Mouse (Mus musculus) midbrain, embryonic 14.5 days (tissue): ENCODE measurements around the gene Bhlhe40. TPM values are rescaled to one million over a fixed set of nuclear protein-coding genes. Genes with fewer than 3 reads are reported as not detected.

Experiments used
- ATAC-seq: fragments of 200-750 bp; cut with Nextera tagmentation; 2 replicates; pipeline ENCODE4 v1.8.0; 2017; ENCODE audit warnings: moderate number of reproducible peaks, moderate library complexity; ENCODE audit not compliant: low FRiP score, low TSS enrichment
- DNase-seq: peaks from one replicate; pipeline ENCODE4 v3.0.0-alpha.2; 2015
- H3K27ac ChIP-seq: fragments of 300-500 bp; sonication (generic); replicated peaks from 2 replicates; pipeline ENCODE4 v1.5.1; 2014; ENCODE audit warnings: mild to moderate bottlenecking, low read depth, low read length, moderate library complexity
- H3K27me3 ChIP-seq: fragments of 300-500 bp; sonication (generic); 2 replicates; pipeline ENCODE4 v1.6.1; 2014; ENCODE audit warnings: low read length, control low read depth, mixed read lengths; ENCODE audit not compliant: control insufficient read depth, insufficient read depth
- H3K36me3 ChIP-seq: fragments of 300-500 bp; sonication (generic); 2 replicates; pipeline ENCODE4 v1.6.1; 2014; ENCODE audit warnings: low read length, control low read depth; ENCODE audit not compliant: control insufficient read depth, insufficient read depth
- H3K4me1 ChIP-seq: fragments of 300-500 bp; sonication (generic); 2 replicates; pipeline ENCODE4 v1.6.1; 2014; ENCODE audit warnings: mild to moderate bottlenecking, antibody characterized with exemption, low read length, control low read depth; ENCODE audit not compliant: control insufficient read depth, insufficient read depth
- H3K4me2 ChIP-seq: fragments of 300-500 bp; sonication (generic); 2 replicates; pipeline ENCODE4 v1.6.1; 2014; ENCODE audit warnings: mild to moderate bottlenecking, low read length, moderate library complexity
- H3K4me3 ChIP-seq: fragments of 300-500 bp; sonication (generic); replicated peaks from 2 replicates; pipeline ENCODE4 v1.5.1; 2014; ENCODE audit warnings: low read depth, low read length
- H3K9ac ChIP-seq: fragments of 300-500 bp; sonication (generic); replicated peaks from 2 replicates; pipeline ENCODE4 v1.6.1; 2014; ENCODE audit warnings: mild to moderate bottlenecking, low read length, moderate library complexity
- H3K9me3 ChIP-seq: fragments of 300-500 bp; sonication (generic); 2 replicates; pipeline ENCODE4 v1.6.1; 2016; ENCODE audit warnings: low read length, control low read depth, mixed read lengths; ENCODE audit not compliant: control insufficient read depth
- WGBS: fragments of 180-500 bp; shearing (Covaris S2); extraction: QIAGEN DNeasy Blood & Tissue Kit; methylation state at CpG from one replicate; pipeline ENCODE4 v1.1.7; 2014; 5-methylcytosine and 5-hydroxymethylcytosine counted together
- polyA plus RNA-seq: library from polyadenylated mRNA; unstranded; fragments of >200 nt; fragmentation: Nextera tagmentation; extraction: Ambion mirVana; gene quantifications from 2 replicates; pipeline ENCODE4 v1.2.1, GENCODE M21; 2014

Gene Bhlhe40
- polyA plus RNA-seq, 1 experiment from 2014 or later: 3.8 TPM

DNA sequence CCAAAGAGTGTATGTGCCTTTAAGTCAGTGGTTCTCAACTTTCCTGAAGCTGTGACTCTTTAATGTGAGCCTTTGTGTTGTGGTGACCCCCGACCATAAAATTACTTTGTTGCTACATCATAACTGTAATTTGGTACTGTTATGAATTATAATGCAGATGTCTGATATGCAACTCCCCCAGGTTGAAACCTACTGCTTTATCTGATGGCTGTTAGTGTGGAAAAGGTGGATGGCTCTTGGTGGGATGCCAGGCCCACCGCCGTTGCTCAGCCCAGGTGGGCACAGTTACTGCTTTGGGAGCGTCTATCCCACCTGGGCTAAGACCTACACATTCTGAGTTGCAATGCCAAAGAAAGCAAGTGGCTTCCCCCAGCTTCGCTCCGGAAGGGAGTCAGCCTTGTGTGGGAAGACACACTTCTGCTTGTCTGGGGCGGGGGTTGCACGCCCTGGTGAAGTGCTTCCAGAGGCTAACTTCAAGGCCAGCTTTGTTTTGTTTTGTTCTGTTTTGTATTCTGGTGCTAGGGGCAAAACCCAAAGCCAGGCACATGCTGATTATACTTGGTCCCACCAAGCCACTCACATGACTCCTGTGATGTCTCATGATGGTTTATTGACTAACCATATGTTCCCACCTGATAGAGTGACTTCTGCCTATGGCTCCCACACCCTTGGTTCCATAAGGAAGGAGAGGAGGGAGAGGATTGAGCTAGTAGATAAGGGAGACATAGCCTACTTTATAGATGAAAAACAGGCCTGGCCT is 34.7 kb downstream of the Bhlhe40 start:
- WGBS: 95% methylated on average over 8 of the region's 8 CpGs
- no peak overlapping the region for H3K27ac ChIP-seq
- H3K27me3 ChIP-seq: no peaks in the 10 kb centered on the region
- H3K4me3 ChIP-seq: no peak overlapping the region
- peaks cover 10% of the 10 kb centered on the region for H3K4me1 ChIP-seq
- no peaks in the 10 kb centered on the region for H3K36me3 ChIP-seq
- H3K9ac ChIP-seq: no peak overlapping the region
- H3K4me2 ChIP-seq: no peak overlapping the region
- ATAC-seq (no peak), DNase-seq (no peak)
- no peaks in the 10 kb centered on the region for H3K9me3 ChIP-seq

DNA sequence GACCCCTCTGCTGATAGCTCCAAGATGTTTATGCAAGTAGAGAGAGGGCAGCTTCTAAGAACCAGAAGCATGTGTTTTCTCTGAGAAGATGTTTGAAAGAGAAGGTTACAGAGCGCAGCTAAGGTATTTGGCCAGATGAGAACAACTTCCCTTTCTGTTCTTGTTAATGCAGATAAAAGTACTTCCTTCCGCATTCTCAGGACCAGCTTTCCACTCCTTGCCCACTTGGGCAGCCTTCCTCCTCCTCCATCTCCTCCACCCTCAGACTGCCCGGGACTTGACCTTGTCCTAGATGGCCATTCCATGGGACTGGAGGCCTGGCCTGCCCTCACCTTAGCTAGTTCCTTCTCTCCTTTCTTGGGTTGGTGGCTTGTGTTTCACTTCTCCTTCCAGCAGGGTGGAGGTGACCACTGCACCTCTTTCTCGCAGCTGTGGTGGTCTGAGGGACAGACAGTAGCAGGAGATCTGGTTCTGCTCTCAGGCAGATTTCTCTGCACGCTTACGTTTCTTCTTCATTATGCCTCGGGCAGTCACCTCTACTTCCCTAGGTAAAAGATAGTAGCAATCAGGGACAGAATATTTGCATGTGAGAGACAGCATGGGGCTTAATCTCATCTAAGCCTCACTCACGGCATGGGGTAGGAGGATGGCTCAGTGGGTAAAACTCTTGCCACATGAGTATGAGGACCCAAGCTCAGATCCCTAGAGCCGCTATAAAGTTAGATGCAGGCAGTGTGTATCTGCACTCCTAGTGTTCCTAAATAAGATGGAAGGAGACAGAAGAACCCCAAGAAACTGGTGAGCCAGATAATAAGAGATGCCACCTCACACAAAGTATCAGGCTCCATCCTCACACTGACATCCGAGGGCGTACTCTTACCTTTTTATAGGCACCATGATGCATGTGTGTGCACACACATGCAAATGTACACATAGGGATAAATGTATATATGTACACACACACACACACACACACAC is 35.7 kb downstream of the Bhlhe40 start:
- 81% methylated on average over 11 of the region's 11 CpGs for WGBS
- no peak overlapping the region for H3K27ac ChIP-seq
- no peak overlapping the region for H3K4me3 ChIP-seq
- H3K4me1 ChIP-seq: peaks cover 17% of the 10 kb centered on the region
- ATAC-seq: no peak
- H3K9ac ChIP-seq: no peak overlapping the region
- no peak overlapping the region for H3K4me2 ChIP-seq
- no peak for DNase-seq
- no peaks in the 10 kb centered on the region for H3K27me3 ChIP-seq
- H3K9me3 ChIP-seq: no peaks in the 10 kb centered on the region
- H3K36me3 ChIP-seq: no peaks in the 10 kb centered on the region

DNA sequence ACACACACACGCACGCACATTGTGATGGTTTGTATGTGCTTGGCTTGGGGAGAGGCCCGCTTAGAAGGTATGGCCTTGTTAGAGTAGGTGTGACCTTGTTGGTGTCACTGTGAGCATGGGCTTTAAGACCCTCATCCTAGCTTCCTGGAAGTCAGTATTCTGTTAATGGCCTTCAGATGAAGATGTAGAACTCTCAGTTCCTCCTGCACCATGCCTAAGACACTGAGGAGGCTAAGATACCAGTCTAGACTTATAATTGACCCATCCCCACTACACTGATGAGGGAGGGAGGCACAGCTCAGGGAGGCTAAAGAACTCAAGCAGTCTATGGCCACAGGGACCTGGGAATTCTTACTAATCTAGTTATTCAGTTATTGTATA is 36.4 kb downstream of the Bhlhe40 start:
- no peak overlapping the region for H3K4me2 ChIP-seq
- peaks cover 17% of the 10 kb centered on the region for H3K4me1 ChIP-seq
- H3K27ac ChIP-seq: no peak overlapping the region
- WGBS: 90% methylated on average over 3 of the region's 3 CpGs
- no peaks in the 10 kb centered on the region for H3K27me3 ChIP-seq
- DNase-seq (no peak), ATAC-seq (no peak)
- H3K9ac ChIP-seq: no peak overlapping the region
- H3K36me3 ChIP-seq: no peaks in the 10 kb centered on the region
- no peaks in the 10 kb centered on the region for H3K9me3 ChIP-seq
- H3K4me3 ChIP-seq: no peak overlapping the region

DNA sequence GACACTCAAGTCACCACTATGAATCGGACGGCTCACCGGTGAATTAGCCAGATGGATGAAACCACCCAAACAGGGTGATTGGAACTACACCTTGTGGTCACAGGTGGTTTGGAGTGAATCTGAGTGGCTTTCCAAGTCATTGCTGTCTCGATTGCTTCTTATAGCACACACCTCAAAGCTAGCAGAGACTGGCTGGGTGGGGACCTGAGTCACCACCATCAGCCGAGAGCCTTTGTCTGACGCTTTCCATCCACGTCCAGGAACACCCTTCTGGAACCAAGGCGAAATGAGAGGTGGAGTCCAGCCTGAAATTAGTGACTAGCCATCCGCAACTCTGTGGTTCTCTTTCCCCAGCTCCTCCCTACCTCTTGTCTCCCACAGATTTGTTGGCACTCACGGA is 36.9 kb downstream of the Bhlhe40 start:
- H3K4me1 ChIP-seq: peaks cover 17% of the 10 kb centered on the region
- no peak overlapping the region for H3K4me2 ChIP-seq
- no peaks in the 10 kb centered on the region for H3K9me3 ChIP-seq
- WGBS: 88% methylated on average over 10 of the region's 10 CpGs
- no peak overlapping the region for H3K27ac ChIP-seq
- no peak overlapping the region for H3K4me3 ChIP-seq
- DNase-seq (no peak), ATAC-seq (no peak)
- H3K36me3 ChIP-seq: no peaks in the 10 kb centered on the region
- H3K9ac ChIP-seq: no peak overlapping the region
- H3K27me3 ChIP-seq: no peaks in the 10 kb centered on the region

DNA sequence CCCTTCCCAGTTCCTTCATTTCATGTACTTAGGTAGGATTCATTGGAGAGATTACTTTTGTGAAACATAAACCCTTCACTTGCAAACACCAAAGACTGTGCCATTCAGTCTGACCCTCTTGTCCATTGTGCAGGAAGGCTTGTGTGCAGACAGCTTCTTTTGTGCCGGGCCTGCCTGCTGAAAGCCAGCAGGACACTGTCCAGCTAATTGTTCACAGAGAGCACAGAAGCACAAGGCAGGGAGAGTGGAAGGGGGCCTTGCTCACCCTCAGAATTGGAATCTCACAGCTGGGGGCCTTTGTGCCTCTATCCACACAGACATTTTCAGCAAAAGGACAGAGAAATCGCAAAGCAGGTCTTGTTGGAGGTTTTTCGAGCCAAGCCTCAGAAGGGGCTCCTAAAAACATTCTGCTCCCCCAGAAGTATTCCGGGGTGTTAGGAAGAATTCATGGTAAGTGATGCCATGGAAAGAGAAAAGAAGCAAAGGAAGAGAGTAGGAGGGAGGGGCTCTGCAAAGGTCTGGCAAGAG is 38.0 kb downstream of the Bhlhe40 start:
- no peak overlapping the region for H3K27ac ChIP-seq
- no peak overlapping the region for H3K9ac ChIP-seq
- no peak for ATAC-seq
- H3K4me3 ChIP-seq: no peak overlapping the region
- H3K27me3 ChIP-seq: no peaks in the 10 kb centered on the region
- no peaks in the 10 kb centered on the region for H3K9me3 ChIP-seq
- WGBS: 10% methylated on average over 4 of the region's 4 CpGs
- peaks cover 17% of the 10 kb centered on the region for H3K4me1 ChIP-seq
- no peaks in the 10 kb centered on the region for H3K36me3 ChIP-seq
- DNase-seq: peak; percentile 43
- no peak overlapping the region for H3K4me2 ChIP-seq

DNA sequence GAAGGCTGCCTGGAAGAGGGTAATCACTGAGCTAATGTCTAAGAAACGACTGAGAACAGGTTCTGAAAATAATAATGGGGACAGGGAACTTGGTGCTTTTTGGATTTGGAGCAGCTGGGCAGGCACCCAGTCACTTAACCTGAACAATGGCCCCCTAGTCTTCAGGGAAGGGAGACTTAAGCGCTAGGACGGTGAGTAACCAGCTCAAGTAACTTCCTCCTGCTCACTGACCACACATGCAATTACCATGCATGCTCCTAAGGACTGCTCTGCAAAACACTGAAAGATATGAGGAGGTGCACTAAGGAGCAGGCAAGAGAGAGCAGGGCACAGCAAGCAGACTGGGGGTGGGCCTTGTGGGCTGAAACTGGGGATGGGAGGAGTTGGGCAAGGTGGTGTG is 39.2 kb downstream of the Bhlhe40 start:
- Histone ChIP-seq H3K27me3 (no peaks in the 10 kb centered on the region), H3K27ac (no peak overlapping the region), H3K4me1 (peaks cover 17% of the 10 kb centered on the region), H3K36me3 (no peaks in the 10 kb centered on the region), H3K9ac (no peak overlapping the region), H3K4me3 (no peak overlapping the region), H3K9me3 (no peaks in the 10 kb centered on the region), H3K4me2 (no peak overlapping the region)
- no peak for DNase-seq
- WGBS: 64% methylated on average over 3 of the region's 3 CpGs
- ATAC-seq: no peak

DNA sequence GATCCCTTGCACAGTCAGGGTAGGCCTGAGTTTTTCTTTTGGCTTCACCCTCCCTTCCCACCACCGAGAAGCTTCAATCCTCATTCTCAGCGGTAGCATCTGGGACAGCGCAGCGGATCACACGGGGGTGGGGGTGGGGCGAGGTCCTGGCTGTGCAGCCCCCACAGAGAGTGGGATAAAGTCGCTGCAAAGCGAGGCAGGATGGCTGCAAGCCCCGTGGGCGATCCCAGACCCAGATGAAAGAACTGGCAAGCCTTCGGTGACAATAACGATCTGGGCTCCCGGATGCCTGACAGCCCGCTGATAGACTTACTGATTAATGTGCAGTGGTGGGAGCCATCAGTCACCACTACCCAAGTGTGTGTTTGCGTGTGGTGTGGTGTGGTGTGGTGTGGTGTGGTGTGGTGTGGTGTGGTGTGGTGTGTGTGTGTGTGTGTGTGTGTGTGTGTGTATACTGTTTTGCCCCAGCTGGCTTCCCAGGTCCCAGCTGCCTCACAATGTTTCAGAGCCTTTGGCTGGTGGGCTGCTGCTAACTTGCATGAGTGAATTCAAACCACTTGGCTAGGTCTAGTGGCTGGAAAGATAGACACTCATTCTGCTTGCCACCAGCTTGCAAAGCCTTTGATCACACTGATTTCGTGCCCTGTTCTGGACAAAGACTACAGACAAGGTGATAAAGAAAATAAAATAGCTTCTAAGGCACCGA is 40.4 kb downstream of the Bhlhe40 start:
- DNase-seq (peak; percentile 54), ATAC-seq (peak; percentile 51; the same call in 1 of the 2 replicates)
- Histone ChIP-seq H3K9ac (no peak overlapping the region), H3K27me3 (no peaks in the 10 kb centered on the region), H3K9me3 (no peaks in the 10 kb centered on the region), H3K4me2 (peak overlapping the region; percentile 39), H3K4me3 (no peak overlapping the region), H3K4me1 (peaks cover 17% of the 10 kb centered on the region), H3K36me3 (no peaks in the 10 kb centered on the region), H3K27ac (no peak overlapping the region)
- WGBS: 12% methylated on average over 17 of the region's 17 CpGs

DNA sequence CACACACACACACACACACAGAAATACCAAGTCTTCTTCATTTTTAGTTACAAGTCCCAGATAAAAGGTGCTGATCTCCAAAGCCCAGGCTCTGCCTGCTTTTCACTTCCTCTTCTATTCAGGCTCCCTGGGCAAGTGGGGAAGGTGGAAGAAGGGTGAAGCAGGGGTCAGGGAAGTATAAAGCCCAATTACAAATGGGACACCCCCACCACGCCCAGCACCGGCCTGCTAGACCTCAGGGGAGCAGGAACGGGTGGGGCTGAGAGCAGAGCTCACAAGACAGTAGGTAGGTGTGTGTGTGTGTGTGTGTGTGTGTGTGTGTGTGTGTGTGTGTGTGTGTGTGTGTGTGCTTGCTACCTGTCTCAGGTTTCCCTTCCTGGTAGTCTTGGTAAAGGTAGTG is 42.2 kb downstream of the Bhlhe40 start:
- no peak overlapping the region for H3K9ac ChIP-seq
- no peaks in the 10 kb centered on the region for H3K9me3 ChIP-seq
- H3K27me3 ChIP-seq: no peaks in the 10 kb centered on the region
- peaks cover 17% of the 10 kb centered on the region for H3K4me1 ChIP-seq
- no peak overlapping the region for H3K27ac ChIP-seq
- 53% methylated on average over 3 of the region's 3 CpGs for WGBS
- no peaks in the 10 kb centered on the region for H3K36me3 ChIP-seq
- ATAC-seq (no peak), DNase-seq (no peak)
- no peak overlapping the region for H3K4me2 ChIP-seq
- no peak overlapping the region for H3K4me3 ChIP-seq
